Mouse (Mus musculus): ENCODE results near the gene Bri3bp. TPM values are rescaled to one million over a fixed set of nuclear protein-coding genes. Genes with fewer than 3 reads are reported as not detected.
"Not testable (repeated sequence)": the region's sequence is repeated elsewhere in the genome, so short reads cannot be mapped to it uniquely, and the experiment has no call there.

Bri3bp gene
- polyA plus RNA-seq, 1 experiment from 2014 or later: 52.9 TPM

DNA sequence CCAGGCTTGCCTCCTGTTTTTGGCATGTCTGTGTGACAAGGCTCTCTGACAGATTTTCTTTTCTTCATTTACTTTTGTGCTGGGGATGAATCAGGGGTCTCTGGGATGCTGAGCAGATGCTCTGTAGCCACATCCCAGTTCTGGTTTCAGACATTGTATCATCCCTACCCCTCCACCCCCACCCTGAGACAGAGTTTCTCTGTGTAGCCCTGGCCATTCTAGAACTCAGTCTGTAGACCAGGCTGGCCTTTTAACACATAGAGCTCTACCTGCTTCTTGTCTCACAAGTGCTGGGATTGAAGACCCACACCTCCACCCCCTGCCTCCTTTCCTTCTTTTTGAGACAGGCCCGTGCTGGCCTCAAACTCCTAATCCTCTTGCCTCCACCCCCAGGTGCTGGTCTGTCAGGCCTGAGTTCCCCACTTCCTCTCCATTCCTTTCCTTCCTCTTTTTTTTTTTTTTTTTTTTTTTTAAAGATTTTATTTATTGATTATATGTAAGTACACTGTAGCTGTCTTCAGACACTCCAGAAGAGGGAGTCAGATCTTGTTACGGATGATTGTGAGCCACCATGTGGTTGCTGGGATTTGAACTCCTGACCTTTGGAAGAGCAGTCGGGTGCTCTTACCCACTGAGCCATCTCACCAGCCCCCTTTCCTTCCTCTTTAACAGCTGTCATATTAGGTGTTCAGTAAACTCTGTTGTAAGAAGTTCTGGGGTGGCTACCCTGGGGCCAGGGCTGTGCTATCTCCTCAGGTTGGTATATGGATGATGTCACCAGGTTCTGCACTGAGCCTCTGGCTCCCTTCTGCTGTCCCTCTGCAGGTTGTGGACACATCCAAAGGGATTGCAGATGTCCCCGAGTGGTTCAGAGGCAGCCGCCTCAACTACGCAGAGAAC is 42.6 kb downstream of the Bri3bp start:
- 73% methylated on average over 6 of the region's 6 CpGs for WGBS
- no peak for DNase-seq (ENCODE audit: low spot score)
- H3K36me3 ChIP-seq: peaks cover 34% of the 10 kb centered on the region
- H3K4me1 ChIP-seq: no peaks in the 10 kb centered on the region
- H3K27me3 ChIP-seq (ENCODE audit: insufficient read depth, poor library complexity, severe bottlenecking): no peaks in the 10 kb centered on the region
- H3K4me3 ChIP-seq: no peak overlapping the region
- H3K27ac ChIP-seq: no peak overlapping the region
- no peaks in the 10 kb centered on the region for H3K9me3 ChIP-seq

DNA sequence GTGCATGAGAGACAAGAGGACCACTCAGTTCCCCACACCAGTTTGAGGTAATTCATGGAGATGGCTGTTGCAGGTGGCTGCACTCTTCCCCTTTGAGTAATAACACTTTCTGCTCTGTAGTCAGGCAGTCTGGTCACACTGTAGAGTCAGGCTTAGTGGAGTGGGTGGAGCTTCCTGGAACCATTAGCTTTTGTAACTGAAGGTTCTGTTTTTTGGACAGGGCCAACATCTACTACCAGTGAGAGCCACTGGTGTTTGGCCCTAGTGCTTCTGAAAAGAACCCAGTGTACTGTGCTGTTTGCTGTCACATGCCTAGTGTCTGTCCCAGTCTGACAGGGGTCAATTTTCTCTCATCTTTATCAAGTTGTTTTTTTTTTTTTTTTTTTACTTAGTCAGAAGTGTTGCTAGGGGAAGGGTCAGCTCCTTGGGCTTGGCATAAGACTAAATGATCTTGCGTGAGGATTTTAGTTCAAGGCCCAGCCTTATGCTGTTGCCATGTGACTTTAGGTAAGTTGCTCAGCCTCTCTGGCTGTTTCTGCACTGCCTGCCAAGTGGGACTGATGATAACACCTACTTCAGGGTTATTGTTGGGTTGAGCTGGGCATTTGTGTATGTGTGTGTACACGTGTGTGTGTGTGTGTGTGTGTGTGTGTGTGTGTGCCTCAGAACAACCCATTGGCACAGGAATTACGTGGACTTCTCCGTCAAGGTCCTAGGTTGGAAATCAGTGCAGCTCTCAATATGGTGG is 43.8 kb downstream of the Bri3bp start:
- 84% methylated on average over 4 of the region's 4 CpGs for WGBS
- no peak for DNase-seq (ENCODE audit: low spot score)
- Histone ChIP-seq H3K4me3 (no peak overlapping the region), H3K27ac (no peak overlapping the region), H3K4me1 (no peaks in the 10 kb centered on the region), H3K36me3 (peaks cover 42% of the 10 kb centered on the region), H3K27me3 (ENCODE audit: insufficient read depth, poor library complexity, severe bottlenecking) (no peaks in the 10 kb centered on the region), H3K9me3 (no peaks in the 10 kb centered on the region)

GRCm38 (mm10) chr5:125486088-125486487 is 44.7 kb downstream of the Bri3bp start:
- WGBS: 61% methylated on average over 1 of the region's 1 CpGs
- Histone ChIP-seq H3K4me1 (no peaks in the 10 kb centered on the region), H3K36me3 (peaks cover 50% of the 10 kb centered on the region), H3K4me3 (no peak overlapping the region), H3K27ac (no peak overlapping the region), H3K27me3 (ENCODE audit: insufficient read depth, poor library complexity, severe bottlenecking) (no peaks in the 10 kb centered on the region), H3K9me3 (no peaks in the 10 kb centered on the region)
- no peak for DNase-seq (ENCODE audit: low spot score)

DNA sequence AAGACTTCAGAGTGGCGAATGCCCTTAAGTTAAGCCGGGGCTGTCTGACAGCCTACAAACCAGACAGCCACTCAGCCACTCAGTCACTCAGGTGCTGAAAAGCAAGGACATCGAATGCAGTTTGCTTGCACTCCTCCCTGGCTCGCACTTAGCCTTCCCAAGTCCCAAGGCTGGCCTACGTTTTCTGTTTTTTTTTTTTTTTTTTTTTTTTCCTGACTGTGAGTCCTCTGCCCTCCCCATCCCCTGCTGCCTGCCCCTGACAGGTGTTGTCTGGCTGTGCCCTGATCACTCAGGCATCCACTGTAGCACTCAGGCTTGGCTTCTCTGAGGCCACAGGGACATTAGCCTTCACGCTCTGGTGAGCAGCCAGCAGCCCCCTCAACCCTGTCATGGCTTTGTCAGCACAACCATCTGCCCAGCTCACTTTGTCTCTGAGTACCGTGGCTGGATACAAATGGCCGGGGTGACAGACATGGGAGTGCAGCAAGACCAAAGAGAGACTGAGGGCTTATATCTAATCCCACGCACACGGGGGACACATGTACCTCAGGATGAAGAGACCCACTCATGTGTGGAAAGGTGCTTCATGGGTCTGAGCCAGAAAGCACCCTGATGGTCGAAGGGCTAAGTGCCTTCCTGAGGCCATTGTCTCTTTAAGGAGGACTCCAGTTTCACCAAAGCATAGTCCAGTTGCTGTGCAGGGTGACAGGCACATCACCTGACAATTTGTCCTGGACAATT is 46.2 kb downstream of the Bri3bp start:
- Histone ChIP-seq H3K9me3 (no peaks in the 10 kb centered on the region), H3K27me3 (ENCODE audit: insufficient read depth, poor library complexity, severe bottlenecking) (no peaks in the 10 kb centered on the region), H3K4me1 (no peaks in the 10 kb centered on the region), H3K36me3 (peaks cover 55% of the 10 kb centered on the region), H3K4me3 (no peak overlapping the region), H3K27ac (no peak overlapping the region)
- no peak for DNase-seq (ENCODE audit: low spot score)
- WGBS: 69% methylated on average over 11 of the region's 11 CpGs

GRCm38 (mm10) chr5:125488116-125488455 is 46.7 kb downstream of the Bri3bp start:
- 68% methylated on average over 4 of the region's 4 CpGs for WGBS
- Histone ChIP-seq H3K9me3 (no peaks in the 10 kb centered on the region), H3K36me3 (peaks cover 55% of the 10 kb centered on the region), H3K4me3 (no peak overlapping the region), H3K4me1 (no peaks in the 10 kb centered on the region), H3K27me3 (ENCODE audit: insufficient read depth, poor library complexity, severe bottlenecking) (no peaks in the 10 kb centered on the region), H3K27ac (no peak overlapping the region)
- no peak for DNase-seq (ENCODE audit: low spot score)

DNA sequence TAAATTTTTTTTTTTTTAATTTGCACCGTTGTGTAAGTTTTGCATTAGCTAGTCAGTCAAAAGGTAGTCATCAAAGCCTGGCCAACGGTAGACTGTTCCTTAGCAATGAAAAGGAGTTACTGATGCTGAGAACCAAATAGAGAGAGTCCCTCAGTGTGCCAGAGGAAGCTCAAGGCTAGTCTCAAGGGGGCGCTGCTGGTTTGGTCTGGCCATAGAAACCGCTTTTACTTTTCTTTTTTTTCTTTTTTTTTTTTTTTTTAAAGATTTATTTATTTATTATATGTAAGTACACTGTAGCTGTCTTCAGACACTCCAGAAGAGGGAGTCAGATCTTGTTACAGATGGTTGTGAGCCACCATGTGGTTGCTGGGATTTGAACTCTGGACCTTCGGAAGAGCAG is 47.6 kb downstream of the Bri3bp start:
- not testable (repeated sequence) for H3K9me3 ChIP-seq; H3K4me3 ChIP-seq; H3K4me1 ChIP-seq; H3K27ac ChIP-seq; DNase-seq (ENCODE audit: low spot score); H3K27me3 ChIP-seq (ENCODE audit: insufficient read depth, poor library complexity, severe bottlenecking)
- peaks cover 48% of the 10 kb centered on the region for H3K36me3 ChIP-seq
- WGBS: 91% methylated on average over 5 of the region's 5 CpGs

- DNase-seq (ENCODE audit: low spot score): no peak
- Histone ChIP-seq H3K4me3 (no peak overlapping the region), H3K27ac (no peak overlapping the region), H3K4me1 (no peaks in the 10 kb centered on the region), H3K36me3 (peaks cover 52% of the 10 kb centered on the region), H3K9me3 (no peaks in the 10 kb centered on the region), H3K27me3 (ENCODE audit: insufficient read depth, poor library complexity, severe bottlenecking) (no peaks in the 10 kb centered on the region)
- 86% methylated on average over 10 of the region's 10 CpGs for WGBS
These were observed 49.7 kb downstream of the Bri3bp start for GRCm38 (mm10) chr5:125491107-125491506.

- DNase-seq (ENCODE audit: low spot score): no peak
- Histone ChIP-seq H3K4me3 (no peak overlapping the region), H3K4me1 (no peaks in the 10 kb centered on the region), H3K9me3 (no peaks in the 10 kb centered on the region), H3K27ac (no peak overlapping the region), H3K27me3 (ENCODE audit: insufficient read depth, poor library complexity, severe bottlenecking) (no peaks in the 10 kb centered on the region), H3K36me3 (peaks cover 47% of the 10 kb centered on the region)
- 61% methylated on average over 17 of the region's 17 CpGs for WGBS
These were observed 51.2 kb downstream of the Bri3bp start for GRCm38 (mm10) chr5:125492379-125493092.

- no peak overlapping the region for H3K27ac ChIP-seq
- H3K9me3 ChIP-seq: no peaks in the 10 kb centered on the region
- 76% methylated on average over 5 of the region's 5 CpGs for WGBS
- H3K4me3 ChIP-seq: no peak overlapping the region
- H3K4me1 ChIP-seq: no peaks in the 10 kb centered on the region
- no peak for DNase-seq (ENCODE audit: low spot score)
- peaks cover 43% of the 10 kb centered on the region for H3K36me3 ChIP-seq
- H3K27me3 ChIP-seq (ENCODE audit: insufficient read depth, poor library complexity, severe bottlenecking): no peaks in the 10 kb centered on the region
These were observed 51.7 kb downstream of the Bri3bp start for GRCm38 (mm10) chr5:125493093-125493423.

GRCm38 (mm10) chr5:125495655-125496054 is 54.3 kb downstream of the Bri3bp start:
- H3K9me3 ChIP-seq: no peaks in the 10 kb centered on the region
- 86% methylated on average over 10 of the region's 10 CpGs for WGBS
- H3K27me3 ChIP-seq (ENCODE audit: insufficient read depth, poor library complexity, severe bottlenecking): no peaks in the 10 kb centered on the region
- H3K4me3 ChIP-seq: no peak overlapping the region
- no peaks in the 10 kb centered on the region for H3K4me1 ChIP-seq
- no peak for DNase-seq (ENCODE audit: low spot score)
- no peak overlapping the region for H3K27ac ChIP-seq
- peaks cover 32% of the 10 kb centered on the region for H3K36me3 ChIP-seq

DNA sequence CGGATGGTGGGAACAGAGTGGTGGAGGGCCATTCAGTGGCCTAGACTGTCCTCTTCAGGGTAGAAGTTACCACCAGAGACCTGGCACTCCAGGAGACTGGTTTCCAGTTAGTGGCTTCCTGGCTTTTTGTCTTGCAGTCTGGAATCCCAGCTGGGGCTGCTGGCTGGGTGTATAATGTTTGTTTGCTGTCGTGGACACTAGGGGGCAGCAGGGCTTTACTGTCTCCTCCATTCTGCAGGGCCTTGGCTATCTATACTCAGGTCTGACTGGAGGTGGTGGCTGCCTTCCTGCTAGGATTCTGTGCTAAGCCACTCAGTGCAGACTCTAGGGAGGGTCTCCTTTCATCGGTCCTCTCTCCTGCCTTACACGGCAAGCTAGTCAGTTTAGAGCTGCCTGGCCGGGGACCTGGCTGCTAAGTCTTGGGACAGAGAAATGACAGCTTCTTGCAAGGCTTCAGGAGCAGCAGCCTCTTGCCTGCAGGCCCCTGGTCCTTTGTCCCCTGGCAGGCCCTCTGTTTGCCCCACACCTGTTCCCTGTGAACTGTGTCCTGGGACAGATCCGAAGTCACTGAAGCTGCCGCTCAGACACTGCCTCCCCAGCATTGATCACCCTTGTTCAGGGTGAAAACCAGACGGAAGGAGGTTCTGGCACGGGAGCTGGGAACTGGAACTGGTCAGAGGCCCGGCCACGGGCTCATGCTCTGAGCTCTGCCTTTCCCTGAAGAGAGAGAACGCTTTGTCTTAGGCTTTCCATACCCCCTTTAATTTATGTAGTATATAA is 56.6 kb downstream of the Bri3bp start:
- Histone ChIP-seq H3K27me3 (ENCODE audit: insufficient read depth, poor library complexity, severe bottlenecking) (no peaks in the 10 kb centered on the region), H3K27ac (no peak overlapping the region), H3K4me3 (no peak overlapping the region), H3K36me3 (peaks cover 21% of the 10 kb centered on the region), H3K9me3 (no peaks in the 10 kb centered on the region), H3K4me1 (no peaks in the 10 kb centered on the region)
- 66% methylated on average over 12 of the region's 12 CpGs for WGBS
- DNase-seq (ENCODE audit: low spot score): no peak

DNA sequence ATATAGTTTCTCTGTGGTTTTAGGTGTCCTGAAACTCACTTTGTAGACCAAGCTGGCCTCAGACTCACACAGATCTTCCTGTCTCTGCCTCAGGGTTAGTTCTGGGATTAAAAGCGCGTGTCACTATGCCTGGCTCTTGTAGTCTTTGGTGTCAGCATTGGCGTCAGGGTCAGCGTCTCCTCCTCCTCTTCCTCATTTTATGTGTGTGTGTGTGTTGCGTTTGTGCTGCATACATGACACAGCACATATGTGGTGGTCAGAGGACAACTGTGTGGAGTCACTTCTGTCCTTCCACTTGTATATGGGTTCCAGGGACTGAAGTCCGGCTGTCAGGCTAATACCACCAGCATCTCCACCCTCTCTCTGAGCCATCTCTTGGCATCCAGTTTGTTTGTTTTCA is 60.1 kb downstream of the Bri3bp start:
- WGBS: 90% methylated on average over 6 of the region's 6 CpGs
- Histone ChIP-seq H3K4me1 (no peaks in the 10 kb centered on the region), H3K9me3 (no peaks in the 10 kb centered on the region), H3K36me3 (peaks cover 23% of the 10 kb centered on the region), H3K27me3 (ENCODE audit: insufficient read depth, poor library complexity, severe bottlenecking) (no peaks in the 10 kb centered on the region), H3K27ac (no peak overlapping the region), H3K4me3 (no peak overlapping the region)
- no peak for DNase-seq (ENCODE audit: low spot score)

Data from heart, embryonic 10.5 days (tissue).